Mouse (Mus musculus) splenic B cell, adult 2 months (primary cell): ENCODE data around the gene 1700034J05Rik.

Source experiments
- DNase-seq: peaks from one replicate; pipeline ENCODE4 v3.0.0-alpha.2; 2011; ENCODE audit warnings: low read depth, low spot score
- H3K27me3 ChIP-seq: 2 replicates; pipeline ENCODE4 v1.6.1; 2012; ENCODE audit warnings: mild to moderate bottlenecking, low read length, moderate library complexity, mixed read lengths; ENCODE audit not compliant: control insufficient read depth, poor library complexity, insufficient read depth, severe bottlenecking
- H3K36me3 ChIP-seq: 2 replicates; pipeline ENCODE4 v1.6.1; 2012; ENCODE audit warnings: mild to moderate bottlenecking, low read length, moderate library complexity, mixed read lengths; ENCODE audit not compliant: control insufficient read depth, poor library complexity, insufficient read depth, severe bottlenecking

The 1700034J05Rik gene

GRCm38 (mm10) chr6:146918341-146918740, 35.9 kb downstream of the 1700034J05Rik start:
- DNase-seq = no peak
- H3K27me3 ChIP-seq = no peaks in the 10 kb centered on the region
- no peaks in the 10 kb centered on the region for H3K36me3 ChIP-seq

- Histone ChIP-seq H3K36me3 (no peaks in the 10 kb centered on the region), H3K27me3 (no peaks in the 10 kb centered on the region)
- DNase-seq = no peak
Measured at GRCm38 (mm10) chr6:146917396-146917795, 36.8 kb downstream of the 1700034J05Rik start.

- H3K36me3 ChIP-seq = no peaks in the 10 kb centered on the region
- DNase-seq = no peak
- H3K27me3 ChIP-seq = no peaks in the 10 kb centered on the region
Measured at GRCm38 (mm10) chr6:146915808-146916207, 38.4 kb downstream of the 1700034J05Rik start.

- Histone ChIP-seq H3K36me3 (no peaks in the 10 kb centered on the region), H3K27me3 (no peaks in the 10 kb centered on the region)
- no peak for DNase-seq
Measured at GRCm38 (mm10) chr6:146913489-146914198, 40.6 kb downstream of the 1700034J05Rik start.

GRCm38 (mm10) chr6:146912835-146913488, 41.3 kb downstream of the 1700034J05Rik start:
- Histone ChIP-seq H3K36me3 (no peaks in the 10 kb centered on the region), H3K27me3 (no peaks in the 10 kb centered on the region)
- DNase-seq = no peak

GRCm38 (mm10) chr6:146910801-146911200, 43.4 kb downstream of the 1700034J05Rik start:
- no peaks in the 10 kb centered on the region for H3K27me3 ChIP-seq
- no peak for DNase-seq
- H3K36me3 ChIP-seq = no peaks in the 10 kb centered on the region

GRCm38 (mm10) chr6:146909725-146910489, 44.3 kb downstream of the 1700034J05Rik start:
- no peak for DNase-seq
- H3K36me3 ChIP-seq = no peaks in the 10 kb centered on the region
- no peaks in the 10 kb centered on the region for H3K27me3 ChIP-seq

GRCm38 (mm10) chr6:146908801-146909200, 45.4 kb downstream of the 1700034J05Rik start:
- DNase-seq = no peak
- H3K36me3 ChIP-seq = no peaks in the 10 kb centered on the region
- no peaks in the 10 kb centered on the region for H3K27me3 ChIP-seq

- no peak for DNase-seq
- H3K27me3 ChIP-seq = no peaks in the 10 kb centered on the region
- H3K36me3 ChIP-seq = no peaks in the 10 kb centered on the region
Measured at GRCm38 (mm10) chr6:146907795-146908190, 46.4 kb downstream of the 1700034J05Rik start.

- no peak for DNase-seq
- Histone ChIP-seq H3K36me3 (no peaks in the 10 kb centered on the region), H3K27me3 (no peaks in the 10 kb centered on the region)
Measured at GRCm38 (mm10) chr6:146907061-146907794, 47.0 kb downstream of the 1700034J05Rik start.

GRCm38 (mm10) chr6:146906000-146906786, 48.0 kb downstream of the 1700034J05Rik start:
- H3K27me3 ChIP-seq = no peaks in the 10 kb centered on the region
- no peaks in the 10 kb centered on the region for H3K36me3 ChIP-seq
- DNase-seq = no peak

GRCm38 (mm10) chr6:146904707-146905106, 49.5 kb downstream of the 1700034J05Rik start:
- H3K36me3 ChIP-seq = no peaks in the 10 kb centered on the region
- DNase-seq = no peak
- H3K27me3 ChIP-seq = no peaks in the 10 kb centered on the region

GRCm38 (mm10) chr6:146903632-146904031, 50.6 kb downstream of the 1700034J05Rik start:
- DNase-seq = no peak
- Histone ChIP-seq H3K36me3 (no peaks in the 10 kb centered on the region), H3K27me3 (no peaks in the 10 kb centered on the region)

- DNase-seq = no peak
- Histone ChIP-seq H3K27me3 (no peaks in the 10 kb centered on the region), H3K36me3 (no peaks in the 10 kb centered on the region)
Measured at GRCm38 (mm10) chr6:146901929-146902328, 52.3 kb downstream of the 1700034J05Rik start.
